Mouse (Mus musculus): ENCODE results near the gene Scaf4. TPM values are rescaled to one million over a fixed set of nuclear protein-coding genes. Genes with fewer than 3 reads are reported as not detected.

The Scaf4 gene
- polyA plus RNA-seq, 1 experiment from 2014 or later, result 12.1 TPM

DNA sequence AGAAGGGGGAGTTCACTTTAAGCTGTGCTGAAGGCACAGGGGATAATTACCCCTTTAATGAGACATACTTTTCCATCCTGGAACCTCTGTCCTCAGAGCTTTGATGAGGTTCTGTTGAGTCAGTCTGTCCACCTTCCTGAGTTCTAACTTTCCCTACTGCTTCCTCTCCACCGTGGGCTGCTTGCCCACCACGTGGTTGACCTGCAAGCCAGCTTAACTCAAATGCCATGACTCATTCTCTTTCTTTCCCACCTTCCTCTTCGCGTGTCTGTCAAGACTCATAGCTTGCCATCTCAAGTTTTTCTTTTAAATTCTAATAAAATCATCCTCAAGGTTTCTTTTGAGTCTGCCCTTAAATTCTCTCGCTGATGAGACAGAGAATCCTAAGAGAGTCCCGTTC, 103.3 kb downstream of the Scaf4 start:
- DNase-seq (ENCODE audit: low spot score) (no peak), ATAC-seq (no peak)
- no peak overlapping the region for H3K9ac ChIP-seq (replicated peaks; ENCODE audit: low read depth)
- no peaks in the 10 kb centered on the region for H3K9me3 ChIP-seq (ENCODE audit: low read length)
- no peak overlapping the region for H3K27ac ChIP-seq (ENCODE audit: low read length)
- no peaks in the 10 kb centered on the region for H3K36me3 ChIP-seq (ENCODE audit: insufficient read depth, low read length)
- H3K4me3 ChIP-seq (ENCODE audit: low read depth, low read length), result no peak overlapping the region
- no peaks in the 10 kb centered on the region for H3K4me1 ChIP-seq (ENCODE audit: insufficient read depth, low read depth, low read length)
- no peak overlapping the region for H3K4me2 ChIP-seq (replicated peaks; ENCODE audit: low read depth, low read length)
- H3K27me3 ChIP-seq (replicated peaks; ENCODE audit: insufficient read depth, low read length), result no peaks in the 10 kb centered on the region
- WGBS, result 82% methylated on average over 6 of the region's 6 CpGs
- TF ChIP-seq EP300 (IDR thresholded peaks at IDR 0.05) (no peak), CTCF (IDR thresholded peaks at IDR 0.05) (no peak)

DNA sequence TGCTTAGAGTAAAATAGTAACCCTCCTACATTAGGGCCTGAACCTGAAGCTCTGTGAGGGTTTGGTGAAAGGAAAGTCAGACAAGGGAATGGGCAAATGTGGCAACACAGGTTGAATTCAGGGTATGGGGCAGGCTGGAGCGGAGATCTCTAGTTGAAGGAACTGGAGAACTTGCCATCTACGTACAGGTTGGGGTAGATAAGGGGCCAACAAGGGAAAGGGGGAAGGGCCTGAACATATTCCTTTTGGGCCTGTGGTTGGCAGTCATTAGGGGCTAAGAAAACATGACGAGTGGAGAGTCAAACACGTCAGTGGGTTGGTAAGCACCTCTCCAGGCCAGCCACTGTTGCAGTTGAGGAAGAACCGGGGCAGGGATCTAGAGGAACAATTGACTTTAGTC, 104.4 kb downstream of the Scaf4 start:
- Histone ChIP-seq H3K36me3 (ENCODE audit: insufficient read depth, low read length) (no peaks in the 10 kb centered on the region), H3K4me3 (ENCODE audit: low read depth, low read length) (no peak overlapping the region), H3K4me1 (ENCODE audit: insufficient read depth, low read depth, low read length) (no peaks in the 10 kb centered on the region), H3K4me2 (replicated peaks; ENCODE audit: low read depth, low read length) (no peak overlapping the region), H3K27ac (ENCODE audit: low read length) (no peak overlapping the region), H3K9me3 (ENCODE audit: low read length) (no peaks in the 10 kb centered on the region), H3K27me3 (replicated peaks; ENCODE audit: insufficient read depth, low read length) (no peaks in the 10 kb centered on the region), H3K9ac (replicated peaks; ENCODE audit: low read depth) (no peak overlapping the region)
- DNase-seq (ENCODE audit: low spot score) (no peak), ATAC-seq (peak; percentile 25; the same call in 1 of the 2 replicates)
- TF ChIP-seq EP300 (IDR thresholded peaks at IDR 0.05), result no peak
- TF ChIP-seq CTCF (IDR thresholded peaks at IDR 0.05), result no peak
- 59% methylated on average over 5 of the region's 5 CpGs for whole genome bisulfite sequencing

DNA sequence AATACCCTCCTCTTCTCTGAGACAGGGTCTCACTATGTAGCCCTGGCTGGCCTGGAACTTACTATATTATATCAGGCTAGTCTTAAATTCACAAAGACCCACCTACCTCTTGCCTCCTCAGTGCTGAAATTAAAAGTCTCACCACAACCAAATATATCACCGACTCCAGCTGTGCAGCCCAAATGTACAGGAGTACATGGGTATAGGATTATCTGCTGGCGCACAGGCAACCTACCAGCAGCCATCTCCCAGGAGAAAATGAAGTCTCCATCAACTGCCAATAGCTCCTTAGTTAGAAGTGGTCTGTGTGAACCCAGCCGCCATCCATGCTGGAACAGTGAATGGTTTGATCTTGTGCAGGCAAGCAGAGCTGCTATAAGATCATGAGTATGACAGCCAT, 105.9 kb downstream of the Scaf4 start:
- H3K27me3 ChIP-seq (replicated peaks; ENCODE audit: insufficient read depth, low read length), result no peaks in the 10 kb centered on the region

DNA sequence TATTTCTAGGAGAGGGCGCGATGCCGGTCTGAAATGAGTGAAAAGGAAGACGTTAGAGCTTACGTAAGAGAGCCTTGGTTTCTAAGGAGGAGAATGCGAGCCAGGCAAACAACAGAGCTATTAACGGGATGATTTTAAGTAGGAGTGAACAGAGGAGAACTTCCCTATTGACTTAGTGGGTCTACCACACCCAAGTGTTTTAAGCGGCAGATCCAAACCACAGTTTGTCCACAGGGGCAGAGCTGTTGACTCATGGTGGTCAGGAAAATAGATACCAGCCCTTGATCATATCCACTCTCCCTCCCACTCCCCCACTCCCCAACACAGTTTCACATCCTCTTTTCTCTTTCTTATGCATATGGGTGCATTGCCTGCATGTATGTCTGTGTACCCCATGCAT, 106.9 kb downstream of the Scaf4 start:
- Histone ChIP-seq H3K27ac (ENCODE audit: low read length) (no peak overlapping the region), H3K36me3 (ENCODE audit: insufficient read depth, low read length) (no peaks in the 10 kb centered on the region), H3K4me1 (ENCODE audit: insufficient read depth, low read depth, low read length) (no peaks in the 10 kb centered on the region), H3K4me3 (ENCODE audit: low read depth, low read length) (no peak overlapping the region), H3K9ac (replicated peaks; ENCODE audit: low read depth) (no peak overlapping the region), H3K9me3 (ENCODE audit: low read length) (no peaks in the 10 kb centered on the region), H3K4me2 (replicated peaks; ENCODE audit: low read depth, low read length) (no peak overlapping the region), H3K27me3 (replicated peaks; ENCODE audit: insufficient read depth, low read length) (no peaks in the 10 kb centered on the region)
- 45% methylated on average over 8 of the region's 8 CpGs for WGBS
- DNase-seq (ENCODE audit: low spot score) (peak; percentile 68), ATAC-seq (peak; percentile 59)
- TF ChIP-seq CTCF (IDR thresholded peaks at IDR 0.05), result no peak
- no peak for TF ChIP-seq EP300 (IDR thresholded peaks at IDR 0.05)

More for the DNA sequence above, 105.9 kb downstream of the Scaf4 start:
- Histone ChIP-seq H3K4me2 (replicated peaks; ENCODE audit: low read depth, low read length) (no peak overlapping the region), H3K9me3 (ENCODE audit: low read length) (no peaks in the 10 kb centered on the region), H3K27ac (ENCODE audit: low read length) (no peak overlapping the region), H3K9ac (replicated peaks; ENCODE audit: low read depth) (no peak overlapping the region), H3K36me3 (ENCODE audit: insufficient read depth, low read length) (no peaks in the 10 kb centered on the region), H3K4me3 (ENCODE audit: low read depth, low read length) (no peak overlapping the region), H3K4me1 (ENCODE audit: insufficient read depth, low read depth, low read length) (no peaks in the 10 kb centered on the region)
- TF ChIP-seq EP300 (IDR thresholded peaks at IDR 0.05), result no peak
- TF ChIP-seq CTCF (IDR thresholded peaks at IDR 0.05), result no peak
- no peak for DNase-seq (ENCODE audit: low spot score)
- 95% methylated on average over 3 of the region's 3 CpGs for WGBS
- no peak for ATAC-seq

DNA sequence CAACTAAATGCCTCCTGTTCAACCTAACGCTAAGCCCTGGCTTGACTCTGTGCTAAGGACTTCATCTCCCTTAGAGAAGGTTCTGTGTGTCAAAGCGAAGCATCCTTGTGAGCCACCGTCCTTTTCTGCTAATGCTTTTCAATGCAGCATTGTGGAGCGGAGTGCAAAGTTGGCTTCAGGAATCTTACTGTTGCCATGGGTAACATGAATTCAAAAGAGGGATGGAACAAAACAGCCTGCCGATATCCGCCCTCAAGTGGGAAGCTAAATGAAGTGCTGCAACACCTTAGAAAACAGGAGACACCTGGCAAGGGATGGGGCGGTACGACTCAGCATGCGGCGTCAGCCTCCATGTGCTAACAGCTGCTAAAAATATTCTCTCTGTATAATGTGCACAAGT, 107.8 kb downstream of the Scaf4 start:
- no peaks in the 10 kb centered on the region for H3K9me3 ChIP-seq (ENCODE audit: low read length)
- peak; percentile 37; the same call in 1 of the 2 replicates for ATAC-seq
- no peak overlapping the region for H3K4me2 ChIP-seq (replicated peaks; ENCODE audit: low read depth, low read length)
- peak; percentile 37 for DNase-seq (ENCODE audit: low spot score)
- H3K27ac ChIP-seq (ENCODE audit: low read length), result no peak overlapping the region
- no peaks in the 10 kb centered on the region for H3K4me1 ChIP-seq (ENCODE audit: insufficient read depth, low read depth, low read length)
- TF ChIP-seq EP300 (IDR thresholded peaks at IDR 0.05), result no peak
- no peak for TF ChIP-seq CTCF (IDR thresholded peaks at IDR 0.05)
- H3K4me3 ChIP-seq (ENCODE audit: low read depth, low read length), result no peak overlapping the region
- H3K9ac ChIP-seq (replicated peaks; ENCODE audit: low read depth), result no peak overlapping the region
- H3K36me3 ChIP-seq (ENCODE audit: insufficient read depth, low read length), result no peaks in the 10 kb centered on the region
- H3K27me3 ChIP-seq (replicated peaks; ENCODE audit: insufficient read depth, low read length), result no peaks in the 10 kb centered on the region
- 47% methylated on average over 10 of the region's 10 CpGs for whole genome bisulfite sequencing

Other genes with a start within 250 kb of the Scaf4 start
- gene Tiam1, start 140.7 kb downstream of the Scaf4 start, polyA plus RNA-seq (2015; fragmentation: Nextera tagmentation; extraction: Ambion mirVana), result 3.7 and 9.3 TPM in 2 replicates
- gene Sod1, start 63.7 kb downstream of the Scaf4 start, polyA plus RNA-seq (2015; fragmentation: Nextera tagmentation; extraction: Ambion mirVana), result 1,664 and 1,843 TPM in 2 replicates
- gene Hunk, start 101.5 kb upstream of the Scaf4 start, polyA plus RNA-seq (2015; fragmentation: Nextera tagmentation; extraction: Ambion mirVana), result 6.4 and 7.4 TPM in 2 replicates

Measured in lung, postnatal 0 days (tissue).